ENCODE assay signal across 20 mouse cellular contexts in genomic region chr9:96010664-96011063, GRCm38 (mm10). TPM values are rescaled to one million over a fixed set of nuclear protein-coding genes. Genes with fewer than 3 reads are reported as not detected.
DNase-seq lines count a peak whose midpoint lies in the region; ATAC-seq and TF ChIP-seq lines count a peak whose summit lies in the region.
"Had no signal": no experiment of that assay in that cellular context is flagged by ENCODE, and none has a peak within 500 bp of the region (broad histone marks: within the 10 kb centered on the region; RNA-seq: fewer than 3 reads in every experiment).

No protein-coding gene starts in this region.

- DNase-seq in MEL (ENCODE audit: low read depth, low spot score) = peak; percentile 20
- DNase-seq in c-Kit-positive CD71-positive TER-119-negative erythroid progenitor cells, embryonic 14.5 days (ENCODE audit: low read depth) = peak; percentile 30
- no peak for DNase-seq in liver, embryonic 11.5 days (ENCODE audit: low spot score)
- no peak for DNase-seq in frontal cortex, postnatal 25 days (ENCODE audit: low spot score in 2 of 2)
- no peak for DNase-seq in frontal cortex, postnatal 36 days (ENCODE audit: low spot score in 2 of 2)
- no peak for DNase-seq in heart, adult 9 months (ENCODE audit: low spot score in 2 of 2)
- no peak for DNase-seq in layer of hippocampus, postnatal 14 days (ENCODE audit: low spot score in 2 of 2)
- DNase-seq: adrenal gland, adult 8-10 months; cerebellum, adult 2 months; cerebellum, postnatal 10 days; heart, adult 18-20 months; heart, postnatal 36 days had no signal

- TF ChIP-seq CTCF in MEL (IDR thresholded peaks at IDR 0.05 in 2 of 3, conservative IDR thresholded peaks at IDR 0.05 in 1 of 3; ENCODE audit: control insufficient read depth in 1 of 3, insufficient read depth in 1 of 3, low read depth in 2 of 3, low read length in 3 of 3, poor library complexity in 1 of 3, severe bottlenecking in 1 of 3) = no peak

- H3K9me3 ChIP-seq in MEL (replicated peaks; ENCODE audit: insufficient read depth, low read length) = no peaks in the 10 kb centered on the region
- no peaks in the 10 kb centered on the region for H3K9me3 ChIP-seq in liver, embryonic 11.5 days (ENCODE audit: control insufficient read depth, low read length)
- H3K9me3 ChIP-seq in liver, embryonic 15.5 days (replicated peaks) = no peaks in the 10 kb centered on the region
- H3K9me3 ChIP-seq: embryonic facial prominence, embryonic 10.5 days; forebrain, embryonic 15.5 days; heart, embryonic 13.5 days; hindbrain, embryonic 15.5 days had no signal

- H3K79me2 ChIP-seq in MEL (ENCODE audit: control insufficient read depth, insufficient read depth, low read length, poor library complexity) = no peaks in the 10 kb centered on the region

- H3K36me3 ChIP-seq in MEL (ENCODE audit: control insufficient read depth in 1 of 2, insufficient read depth in 2 of 2, low read length in 2 of 2) = peaks cover 12 to 14% of the 10 kb centered on the region in 2 experiments
- H3K36me3 ChIP-seq in liver, embryonic 11.5 days (ENCODE audit: control insufficient read depth, insufficient read depth, low read length) = peaks cover 20% of the 10 kb centered on the region
- H3K36me3 ChIP-seq in liver, embryonic 15.5 days (replicated peaks) = peaks cover 63% of the 10 kb centered on the region

- TF ChIP-seq RAD21 in MEL (IDR thresholded peaks at IDR 0.05; ENCODE audit: low read depth, low read length) = no peak

- WGBS in liver, embryonic 11.5 days = 78% methylated on average over 7 of the region's 7 CpGs
- WGBS in liver, embryonic 15.5 days (ENCODE audit: insufficient replicate concordance) = 59% methylated on average over 7 of the region's 7 CpGs

- peaks cover 2 to 16% of the 10 kb centered on the region in 2 experiments; a peak in 3 of 4 replicates for H3K4me1 ChIP-seq in MEL (ENCODE audit: control insufficient read depth in 1 of 2, insufficient read depth in 2 of 2, low read length in 2 of 2)
- H3K4me1 ChIP-seq in liver, embryonic 11.5 days (replicated peaks; ENCODE audit: control insufficient read depth, insufficient read depth, low read length) = no peaks in the 10 kb centered on the region
- peaks cover 5% of the 10 kb centered on the region; the same call in 1 of the 2 replicates for H3K4me1 ChIP-seq in liver, embryonic 15.5 days (replicated peaks)
- H3K4me1 ChIP-seq: embryonic facial prominence, embryonic 10.5 days; forebrain, embryonic 15.5 days; heart, embryonic 13.5 days; hindbrain, embryonic 15.5 days had no signal

- peak; percentile 73; the same call in 1 of the 2 replicates for ATAC-seq in liver, embryonic 11.5 days (replicated peaks; ENCODE audit: low FRiP score)
- ATAC-seq in liver, embryonic 15.5 days (ENCODE audit: insufficient read depth) = peak; percentile 85
- ATAC-seq: forebrain, embryonic 15.5 days; intestine, embryonic 16.5 days had no signal

- H3K27me3 ChIP-seq in MEL (ENCODE audit: control insufficient read depth in 1 of 2, insufficient read depth in 2 of 2, low read length in 2 of 2) = no peaks in the 10 kb centered on the region
- H3K27me3 ChIP-seq in liver, embryonic 11.5 days (replicated peaks; ENCODE audit: control insufficient read depth, insufficient read depth, low read length) = no peaks in the 10 kb centered on the region
- H3K27me3 ChIP-seq in liver, embryonic 15.5 days = no peaks in the 10 kb centered on the region
- H3K27me3 ChIP-seq: CH12.LX; forebrain, embryonic 15.5 days; heart, embryonic 13.5 days; hindbrain, embryonic 15.5 days had no signal

- H3K27ac ChIP-seq in MEL (ENCODE audit: control insufficient read depth, low read depth, low read length) = no peak overlapping the region
- H3K27ac ChIP-seq in liver, embryonic 11.5 days (ENCODE audit: low read depth, low read length) = no peak overlapping the region
- no peak overlapping the region for H3K27ac ChIP-seq in liver, embryonic 15.5 days (replicated peaks)
- H3K27ac ChIP-seq: embryonic facial prominence, embryonic 10.5 days; forebrain, embryonic 15.5 days; heart, embryonic 13.5 days; hindbrain, embryonic 15.5 days had no signal

- H3K4me3 ChIP-seq in MEL (ENCODE audit: control insufficient read depth in 1 of 2, insufficient read depth in 1 of 2, low read depth in 2 of 2, low read length in 2 of 2) = no peak overlapping the region
- H3K4me3 ChIP-seq in liver, embryonic 11.5 days (ENCODE audit: low read depth, low read length) = no peak overlapping the region
- H3K4me3 ChIP-seq in liver, embryonic 15.5 days (replicated peaks) = no peak overlapping the region
- H3K4me3 ChIP-seq: embryonic facial prominence, embryonic 10.5 days; erythroblast, embryonic 14.5 days; forebrain, embryonic 15.5 days; heart, embryonic 13.5 days; hindbrain, embryonic 15.5 days had no signal

- H3K4me2 ChIP-seq in liver, embryonic 11.5 days = no peak overlapping the region
- no peak overlapping the region for H3K4me2 ChIP-seq in liver, embryonic 15.5 days
- H3K4me2 ChIP-seq: forebrain, embryonic 15.5 days; heart, embryonic 13.5 days; hindbrain, embryonic 15.5 days had no signal

- TF ChIP-seq EP300 in MEL (IDR thresholded peaks at IDR 0.05; ENCODE audit: low read depth in 1 of 2, low read length in 2 of 2) = peak in 1 of 2 experiments; percentile 41; a peak in 2 of 4 replicates

- no peak for TF ChIP-seq POLR2A in MEL (IDR thresholded peaks at IDR 0.05; ENCODE audit: control insufficient read depth in 1 of 2, insufficient read depth in 1 of 2, low read depth in 1 of 2, low read length in 2 of 2, poor library complexity in 1 of 2)

- H3K9ac ChIP-seq in MEL (ENCODE audit: control insufficient read depth, low read depth, low read length, poor library complexity, severe bottlenecking) = no peak overlapping the region
- H3K9ac ChIP-seq in liver, embryonic 11.5 days (ENCODE audit: low read depth, low read length) = no peak overlapping the region
- H3K9ac ChIP-seq in liver, embryonic 15.5 days = no peak overlapping the region
- H3K9ac ChIP-seq: forebrain, embryonic 15.5 days; heart, embryonic 13.5 days; hindbrain, embryonic 15.5 days had no signal

TF ChIP-seq in MEL, 35 proteins besides CTCF, POLR2A, EP300 and RAD21:
- no peak for TF ChIP-seq NELFE (IDR thresholded peaks at IDR 0.05; ENCODE audit: low read depth, low read length)
- no peak for TF ChIP-seq MYB (IDR thresholded peaks at IDR 0.05; ENCODE audit: low read depth, low read length)
- TF ChIP-seq ZNF384 (IDR thresholded peaks at IDR 0.05; ENCODE audit: low read depth, low read length) = no peak
- no peak for TF ChIP-seq USF1 (IDR thresholded peaks at IDR 0.05; ENCODE audit: low read depth, low read length)

RNA-seq across cellular contexts. Expression of gene Xrn1, which starts 56.1 kb away (rescaled TPM):
- total RNA-seq in MEL (2012; rRNA removed) = 7.0 and 7.6 TPM in 2 replicates
- polyA plus RNA-seq in MEL (2012; ENCODE audit: insufficient read depth in 1 of 2, insufficient read length in 2 of 2, low read depth in 1 of 2, low replicate concordance in 2 of 2, missing spikeins in 1 of 2) = 1 to 10 TPM in 1 of 2 experiments, not detected in 1; 8.3 TPM
- polyA plus RNA-seq in liver, embryonic 11.5 days (2014; fragmentation: Nextera tagmentation; extraction: Ambion mirVana) = 10.6 and 11.9 TPM in 2 replicates
- polyA plus RNA-seq in liver, embryonic 15.5 days (2015; fragmentation: Nextera tagmentation; extraction: Ambion mirVana) = 5.1 and 5.6 TPM in 2 replicates
- 10 to 100 TPM; 27.6 to 32.1 TPM for total RNA-seq in layer of hippocampus, postnatal 14 days (2021)

Comparison
In these comparisons a context has a peak if more than half of its experiments do, and no peak if none do; other contexts are left out.
1. DNase-seq: peak in MEL (single experiment) and c-Kit-positive CD71-positive TER-119-negative erythroid progenitor cells, embryonic 14.5 days (single experiment); none in liver, embryonic 11.5 days (single experiment), frontal cortex, postnatal 25 days (0 of 2), frontal cortex, postnatal 36 days (0 of 2), heart, adult 9 months (0 of 2) and layer of hippocampus, postnatal 14 days (0 of 2).